Mouse (Mus musculus) cerebellum, postnatal 10 days (tissue): ENCODE measurements around the gene Gm14632.
"Not testable (repeated sequence)": the region's sequence is repeated elsewhere in the genome, so short reads cannot be mapped to it uniquely, and the experiment has no call there.

Source experiments
- DNase-seq, 2 experiments: peaks; one replicate each; pipeline ENCODE4 v3.0.0; 2021; ENCODE audit warnings: mixed read lengths in 2 of 2

Gene Gm14632

DNA sequence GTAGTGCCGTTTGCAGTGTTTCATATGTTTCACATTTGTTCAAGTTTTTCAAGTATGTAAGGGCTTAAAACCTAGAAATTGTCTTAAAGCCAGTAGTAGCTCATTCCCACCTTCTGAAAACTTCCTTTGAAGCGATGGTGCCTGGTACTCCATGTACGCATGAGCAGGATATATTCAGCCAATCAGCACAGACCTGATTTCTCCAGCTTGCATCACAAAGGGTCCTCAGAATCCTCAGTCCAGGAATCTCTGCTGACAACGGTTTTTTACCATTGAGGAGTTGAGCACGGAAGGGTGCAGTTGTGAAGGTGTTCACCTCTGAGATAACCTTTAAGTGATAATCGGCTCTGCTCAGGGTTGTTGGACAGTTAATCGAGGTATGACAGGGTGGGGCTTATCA lies at the start of gene Gm14632:
Gene Gm14632, plus strand, starts transcription at position 301 of the 400 bp plus-strand sequence.
- not testable (repeated sequence) for DNase-seq
